Mouse (Mus musculus) gastrocnemius, postnatal 14 days (tissue): ENCODE measurements around the gene Rnf126. TPM values are rescaled to one million over a fixed set of nuclear protein-coding genes. Genes with fewer than 3 reads are reported as not detected.

Experiments
- DNase-seq: peaks from one replicate; pipeline ENCODE4 v3.0.0; 2021; ENCODE audit warnings: mixed read lengths
- intact Hi-C: fragments of 180-260 bp; cut with DNase I; formaldehyde crosslinking; loops from one replicate; pipeline ENCODE4 v1.15.1; 2025; ENCODE audit warnings: low total_unique reads
- long read RNA-seq, 2 experiments: library from polyadenylated mRNA; stranded (forward); transcript quantifications; one replicate each; pipeline ENCODE4 v2.0.0; 2021
- total RNA-seq, 2 experiments: library from RNA; stranded (reverse); gene quantifications; 2 replicates each; pipeline ENCODE4 v1.2.3; 2021

The Rnf126 gene
- total RNA-seq, result 10 to 100 TPM; 25.9 to 30.6 TPM
- long read RNA-seq, experiment 1, transcript Rnf126-201 (9 exons, 1,639 nt), result major isoform, 48 of 57 reads
- long read RNA-seq, experiment 1, partial matches to known transcripts, result 3 of 57 reads
- long read RNA-seq, experiment 1, other reads (novel, unspliced or antisense), result 6 of 57 reads
- long read RNA-seq, experiment 2, transcript Rnf126-201 (9 exons, 1,639 nt), result major isoform, 50 of 58 reads
- long read RNA-seq, experiment 2, partial matches to known transcripts, result 1 of 58 reads
- long read RNA-seq, experiment 2, other reads (novel, unspliced or antisense), result 7 of 58 reads

GRCm38 (mm10) chr10:79766508-79767325 lies at the start of gene Rnf126:
Gene Rnf126, minus strand, starts transcription at chr10:79766952.
- intact Hi-C loops, result no loop called here
- peak; percentile 98 for DNase-seq

- intact Hi-C loops, result no loop called here
- no peak for DNase-seq
These were observed 49.1 kb upstream of the Rnf126 start for GRCm38 (mm10) chr10:79815671-79816494.

GRCm38 (mm10) chr10:79814271-79814842 lies 47.6 kb upstream of the Rnf126 start:
- DNase-seq, result no peak
- intact Hi-C loops, result no loop called here

- peak; percentile 72 for DNase-seq
- intact Hi-C loops, result no loop called here
These were observed 45.2 kb upstream of the Rnf126 start for GRCm38 (mm10) chr10:79811736-79812637.

- intact Hi-C loops, result no loop called here
- no peak for DNase-seq
These were observed 42.0 kb upstream of the Rnf126 start for GRCm38 (mm10) chr10:79808728-79809127.

- intact Hi-C loops, result no loop called here
- no peak for DNase-seq
These were observed 41.1 kb upstream of the Rnf126 start for GRCm38 (mm10) chr10:79807826-79808225.

GRCm38 (mm10) chr10:79806972-79807371 lies 40.2 kb upstream of the Rnf126 start:
- intact Hi-C loops, result no loop called here

GRCm38 (mm10) chr10:79806331-79806730 lies 39.6 kb upstream of the Rnf126 start:
- intact Hi-C loops, result no loop called here
- DNase-seq, result no peak

More at GRCm38 (mm10) chr10:79806972-79807371, 40.2 kb upstream of the Rnf126 start:
- DNase-seq, result no peak

GRCm38 (mm10) chr10:79805636-79806035 lies 38.9 kb upstream of the Rnf126 start:
- no peak for DNase-seq
- intact Hi-C loops, result no loop called here

GRCm38 (mm10) chr10:79803716-79804323 lies 37.1 kb upstream of the Rnf126 start:
- intact Hi-C loops, result no loop called here
- no peak for DNase-seq

- DNase-seq, result peak; percentile 69
- intact Hi-C loops, result no loop called here
These were observed 35.7 kb upstream of the Rnf126 start for GRCm38 (mm10) chr10:79802331-79802971.

GRCm38 (mm10) chr10:79801837-79802236 lies 35.1 kb upstream of the Rnf126 start:
- DNase-seq, result no peak
- intact Hi-C loops, result no loop called here

GRCm38 (mm10) chr10:79800508-79800907 lies 33.8 kb upstream of the Rnf126 start:
- DNase-seq, result no peak
- intact Hi-C loops, result no loop called here

- intact Hi-C loops, result no loop called here
- no peak for DNase-seq
These were observed 31.7 kb upstream of the Rnf126 start for GRCm38 (mm10) chr10:79798289-79798928.

- DNase-seq, result peak; percentile 49
- intact Hi-C loops, result no loop called here
These were observed 30.6 kb upstream of the Rnf126 start for GRCm38 (mm10) chr10:79797326-79797725.

- DNase-seq, result no peak
- intact Hi-C loops, result no loop called here
These were observed 29.2 kb upstream of the Rnf126 start for GRCm38 (mm10) chr10:79795905-79796304.

- intact Hi-C loops, result no loop called here
- DNase-seq, result peak; percentile 84
These were observed 27.8 kb upstream of the Rnf126 start for GRCm38 (mm10) chr10:79794491-79794931.
